Mouse (Mus musculus): Measurements from ENCODE around the gene Bad. TPM values are rescaled to one million over a fixed set of nuclear protein-coding genes. Genes with fewer than 3 reads are reported as not detected.

The Bad gene
- total RNA-seq, 2 experiments from 2014 or later, result 37.4 to 39.2 TPM

GRCm38 (mm10) chr19:6955424-6955823 is 13.8 kb downstream of the Bad start:
- DNase-seq (ENCODE audit: low spot score in 2 of 2), result no peak

GRCm38 (mm10) chr19:6956461-6956860 is 14.8 kb downstream of the Bad start:
- DNase-seq (ENCODE audit: low spot score in 2 of 2), result no peak

GRCm38 (mm10) chr19:6968491-6969271 is 27.0 kb downstream of the Bad start:
- DNase-seq (ENCODE audit: low spot score in 2 of 2), result no peak

GRCm38 (mm10) chr19:6969291-6969664 is 27.6 kb downstream of the Bad start:
- DNase-seq (ENCODE audit: low spot score in 2 of 2), result no peak

GRCm38 (mm10) chr19:6969665-6970381 is 28.2 kb downstream of the Bad start:
- DNase-seq (ENCODE audit: low spot score in 2 of 2), result peak in 1 of 2 experiments; percentile 40

- no peak for DNase-seq (ENCODE audit: low spot score in 2 of 2)
Observed at GRCm38 (mm10) chr19:6970460-6971085, 28.9 kb downstream of the Bad start.

- DNase-seq (ENCODE audit: low spot score in 2 of 2), result no peak
Observed at GRCm38 (mm10) chr19:6971644-6972043, 30.0 kb downstream of the Bad start.

- DNase-seq (ENCODE audit: low spot score in 2 of 2), result no peak
Observed at GRCm38 (mm10) chr19:6972247-6972917, 30.7 kb downstream of the Bad start.

GRCm38 (mm10) chr19:6973581-6974190 is 32.0 kb downstream of the Bad start:
- no peak for DNase-seq (ENCODE audit: low spot score in 2 of 2)

GRCm38 (mm10) chr19:6974211-6975205 is 32.8 kb downstream of the Bad start, which contains the start of gene Ppp1r14b:
Ppp1r14b (plus strand) TSS chr19:6974968.
- DNase-seq (ENCODE audit: low spot score in 2 of 2), result peak; percentile 74 to 82

GRCm38 (mm10) chr19:6975537-6976521 is 34.2 kb downstream of the Bad start, which contains the start of gene Plcb3:
Plcb3 (minus strand) TSS chr19:6976470.
- peak; percentile 80 to 87 for DNase-seq (ENCODE audit: low spot score in 2 of 2)

- no peak for DNase-seq (ENCODE audit: low spot score in 2 of 2)
Observed at GRCm38 (mm10) chr19:6977759-6978638, 36.3 kb downstream of the Bad start.

- no peak for DNase-seq (ENCODE audit: low spot score in 2 of 2)
Observed at GRCm38 (mm10) chr19:6978639-6978974, 36.9 kb downstream of the Bad start.

GRCm38 (mm10) chr19:6979001-6979479 is 37.4 kb downstream of the Bad start:
- peak in 1 of 2 experiments; percentile 37 for DNase-seq (ENCODE audit: low spot score in 2 of 2)

GRCm38 (mm10) chr19:6979486-6980380 is 38.1 kb downstream of the Bad start:
- peak; percentile 100 for DNase-seq (ENCODE audit: low spot score in 2 of 2)

- peak; percentile 99 to 100 for DNase-seq (ENCODE audit: low spot score in 2 of 2)
Observed at GRCm38 (mm10) chr19:6980381-6981093, 38.9 kb downstream of the Bad start, which contains the start of gene Fkbp2. Fkbp2 (minus strand) TSS chr19:6980501.
